Mouse (Mus musculus): ENCODE results near the gene Klb. TPM values are rescaled to one million over a fixed set of nuclear protein-coding genes. Genes with fewer than 3 reads are reported as not detected.

Klb gene
- total and polyA plus RNA-seq, 3 experiments = 0.05 TPM; not detected in 2

DNA sequence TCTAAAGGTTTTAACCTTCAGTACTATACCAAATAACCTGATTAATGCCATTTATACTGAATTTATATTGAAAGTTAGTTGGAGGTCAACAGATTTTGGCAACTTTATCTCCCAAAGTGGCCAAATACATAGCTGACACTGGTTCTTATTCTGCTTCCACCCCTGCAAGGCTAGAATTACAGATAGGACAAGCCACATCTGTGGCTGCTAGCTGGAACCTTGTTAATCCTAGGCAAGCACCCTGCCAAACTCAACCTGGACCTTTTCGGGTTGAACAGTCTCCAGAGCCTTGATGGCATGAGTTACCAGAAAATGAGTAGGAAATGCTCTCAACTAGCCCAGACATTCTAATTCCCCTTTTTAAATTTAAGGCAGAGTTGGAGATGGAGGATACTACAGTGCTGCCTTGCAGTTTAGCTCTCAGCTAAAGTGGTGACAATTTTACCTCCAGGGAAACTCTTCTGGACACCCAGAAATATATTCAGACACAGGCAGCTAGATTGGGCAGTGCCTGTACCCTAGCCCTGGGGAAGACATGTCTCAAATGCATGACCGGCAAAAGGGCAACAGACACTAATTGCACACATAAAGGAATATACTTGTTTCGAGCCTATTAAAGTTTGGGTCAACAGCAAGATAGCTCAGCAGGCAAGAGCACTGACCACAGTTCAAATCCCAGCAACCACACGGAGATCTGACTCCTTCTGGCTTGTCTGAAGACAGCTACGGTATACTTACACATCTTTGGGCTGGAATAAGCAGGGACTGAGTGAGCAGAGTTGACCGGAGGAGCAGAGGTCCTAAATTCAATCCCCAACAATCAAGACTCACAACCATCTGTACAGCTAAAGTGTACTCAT lies 39.1 kb downstream of the Klb start:
- Histone ChIP-seq H3K36me3 (replicated peaks) (peaks cover 40% of the 10 kb centered on the region), H3K4me1 (ENCODE audit: insufficient read depth, low read depth, low read length) (peaks cover 17% of the 10 kb centered on the region), H3K9me3 (replicated peaks) (no peaks in the 10 kb centered on the region), H3K4me3 (ENCODE audit: low read depth, low read length) (no peak overlapping the region), H3K27me3 (ENCODE audit: insufficient read depth, low read length) (no peaks in the 10 kb centered on the region)
- DNase-seq (ENCODE audit: low spot score) = no peak
- ATAC-seq (ENCODE audit: extremely low read depth, insufficient number of reproducible peaks, low FRiP score, poor library complexity, severe bottlenecking) = no peak
- TF ChIP-seq TAL1 (conservative IDR thresholded peaks at IDR 0.05; ENCODE audit: low read depth, low read length) (no peak), POLR2AphosphoS5 (IDR thresholded peaks at IDR 0.05; ENCODE audit: insufficient replicate concordance, low read depth, low read length) (peak; percentile 50; the same call in 1 of the 2 replicates)

DNA sequence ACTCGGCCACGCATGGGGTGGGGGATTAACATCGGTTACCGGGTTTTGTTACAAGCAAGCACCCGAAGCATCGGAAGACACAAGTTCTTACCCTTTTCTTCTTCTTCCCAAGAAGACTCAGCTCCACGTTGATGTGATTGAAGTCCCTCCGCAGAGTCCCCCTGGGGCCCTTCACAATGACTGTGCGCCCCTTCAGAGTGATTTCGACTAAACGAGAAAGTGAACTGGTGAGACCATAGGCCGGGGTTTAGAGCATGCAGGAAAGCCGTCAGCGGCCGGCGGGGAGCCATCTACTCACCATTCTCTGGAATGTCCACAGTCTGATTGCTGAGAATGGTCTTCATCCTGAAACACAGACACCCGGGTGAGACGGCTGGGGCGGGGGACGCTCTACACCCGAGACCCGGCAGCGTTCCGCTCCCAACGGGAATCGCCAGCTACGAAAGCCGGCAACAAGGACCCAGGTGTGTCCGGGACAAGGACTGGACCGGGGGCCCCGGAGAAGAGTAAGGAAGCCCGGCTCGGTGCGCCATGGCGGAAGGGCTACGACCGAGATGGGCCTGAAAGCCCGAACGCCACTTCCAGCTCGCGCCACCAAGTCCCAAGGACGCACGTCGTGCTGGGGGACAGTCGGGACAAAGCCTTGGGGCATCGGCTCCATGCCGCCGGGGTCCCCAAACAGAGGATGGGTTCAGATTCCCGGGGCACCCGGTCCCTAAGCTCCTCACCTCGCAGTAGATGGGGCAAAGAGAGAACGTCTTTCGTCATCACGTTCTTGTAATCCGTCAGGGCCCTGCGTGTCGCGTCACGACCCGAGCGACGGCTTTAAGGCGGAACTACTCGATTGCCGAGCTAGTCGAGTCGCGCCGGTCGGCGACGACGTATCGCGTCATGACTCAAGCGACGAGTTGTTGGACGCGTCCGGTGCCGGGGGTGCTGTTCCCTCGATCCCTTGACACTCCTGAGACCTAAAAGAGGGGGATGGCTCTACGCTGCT lies 42.8 kb downstream of the Klb start, which contains the start of the genes Rpl9 and Lias:
Gene Rpl9 (minus strand): TSS at position 797 of the 997 bp plus-strand sequence.
Gene Lias (plus strand): TSS at position 850 of the 997 bp plus-strand sequence.
- DNase-seq (ENCODE audit: low spot score) = peak; percentile 74
- Histone ChIP-seq H3K9me3 (replicated peaks) (no peaks in the 10 kb centered on the region), H3K4me3 (ENCODE audit: low read depth, low read length) (peak within 1 kb of the TSS; percentile 98), H3K36me3 (replicated peaks) (peaks cover 69% of the 10 kb centered on the region), H3K27me3 (ENCODE audit: insufficient read depth, low read length) (no peaks in the 10 kb centered on the region), H3K4me1 (ENCODE audit: insufficient read depth, low read depth, low read length) (peaks cover 30% of the 10 kb centered on the region)
- peak; percentile 87 for ATAC-seq (ENCODE audit: extremely low read depth, insufficient number of reproducible peaks, low FRiP score, poor library complexity, severe bottlenecking)
- TF ChIP-seq GATA2 (IDR thresholded peaks at IDR 0.05; ENCODE audit: borderline replicate concordance, low read depth, low read length) (no peak), POLR2AphosphoS5 (IDR thresholded peaks at IDR 0.05; ENCODE audit: insufficient replicate concordance, low read depth, low read length) (no peak), TAL1 (conservative IDR thresholded peaks at IDR 0.05; ENCODE audit: low read depth, low read length) (no peak), GATA1 (IDR thresholded peaks at IDR 0.05; ENCODE audit: borderline replicate concordance, low read length) (no peak)

DNA sequence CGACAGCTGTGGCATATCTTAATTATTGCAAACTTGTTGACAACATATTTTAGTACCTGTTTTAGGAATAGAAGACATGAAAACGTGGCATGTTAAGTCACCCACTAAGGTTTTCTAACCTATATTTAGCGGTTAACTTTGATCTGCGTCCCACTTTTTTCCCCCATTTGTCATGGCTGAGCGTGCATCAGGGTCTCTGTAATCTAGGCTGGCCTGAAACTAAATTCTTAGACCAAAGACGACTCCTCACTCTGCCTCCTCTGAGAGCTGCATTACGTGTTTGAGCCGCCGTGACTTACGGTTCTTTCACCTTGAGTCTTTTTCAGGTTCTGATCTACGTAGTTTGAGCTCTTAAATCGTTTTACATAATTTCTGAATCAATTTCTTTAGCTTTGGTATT lies 43.6 kb downstream of the Klb start:
- Histone ChIP-seq H3K4me1 (ENCODE audit: insufficient read depth, low read depth, low read length) (peaks cover 30% of the 10 kb centered on the region), H3K27me3 (ENCODE audit: insufficient read depth, low read length) (no peaks in the 10 kb centered on the region), H3K4me3 (ENCODE audit: low read depth, low read length) (peak overlapping the region; percentile 98), H3K9me3 (replicated peaks) (no peaks in the 10 kb centered on the region), H3K36me3 (replicated peaks) (peaks cover 75% of the 10 kb centered on the region)
- no peak for TF ChIP-seq POLR2AphosphoS5 (IDR thresholded peaks at IDR 0.05; ENCODE audit: insufficient replicate concordance, low read depth, low read length)
- no peak for TF ChIP-seq CTCF (IDR thresholded peaks at IDR 0.05; ENCODE audit: low read depth, low read length)
- no peak for TF ChIP-seq GATA2 (IDR thresholded peaks at IDR 0.05; ENCODE audit: borderline replicate concordance, low read depth, low read length)
- TF ChIP-seq GATA1 (IDR thresholded peaks at IDR 0.05; ENCODE audit: borderline replicate concordance, low read length) = no peak
- TF ChIP-seq TAL1 (conservative IDR thresholded peaks at IDR 0.05; ENCODE audit: low read depth, low read length) = no peak
- ATAC-seq (ENCODE audit: extremely low read depth, insufficient number of reproducible peaks, low FRiP score, poor library complexity, severe bottlenecking) = no peak
- no peak for DNase-seq (ENCODE audit: low spot score)

DNA sequence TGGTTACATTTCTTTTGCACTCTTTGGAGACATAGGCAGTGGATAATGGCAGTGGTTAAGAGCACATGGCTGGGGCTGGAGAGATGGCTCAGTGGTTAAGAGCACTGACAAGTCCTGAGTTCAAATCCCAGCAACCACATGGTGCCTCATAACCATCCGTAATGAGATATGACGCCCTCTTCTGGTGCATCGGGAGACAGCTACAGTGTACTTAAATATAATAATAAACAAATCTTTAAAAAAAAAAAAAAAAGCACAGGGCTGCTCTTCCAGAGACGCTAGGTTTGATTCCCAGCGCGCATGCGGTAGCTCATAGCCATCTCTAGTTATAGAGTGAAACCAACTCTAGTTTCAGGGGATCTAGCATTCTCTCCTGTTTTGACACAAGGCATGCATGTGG lies 46.3 kb downstream of the Klb start:
- Histone ChIP-seq H3K36me3 (replicated peaks) (peaks cover 74% of the 10 kb centered on the region), H3K4me3 (ENCODE audit: low read depth, low read length) (no peak overlapping the region), H3K27me3 (ENCODE audit: insufficient read depth, low read length) (no peaks in the 10 kb centered on the region), H3K9me3 (replicated peaks) (no peaks in the 10 kb centered on the region), H3K4me1 (ENCODE audit: insufficient read depth, low read depth, low read length) (peaks cover 13% of the 10 kb centered on the region; the same call in 1 of the 2 replicates)
- TF ChIP-seq POLR2AphosphoS5 (IDR thresholded peaks at IDR 0.05; ENCODE audit: insufficient replicate concordance, low read depth, low read length) = no peak
- no peak for TF ChIP-seq TAL1 (conservative IDR thresholded peaks at IDR 0.05; ENCODE audit: low read depth, low read length)
- no peak for ATAC-seq (ENCODE audit: extremely low read depth, insufficient number of reproducible peaks, low FRiP score, poor library complexity, severe bottlenecking)
- no peak for DNase-seq (ENCODE audit: low spot score)

DNA sequence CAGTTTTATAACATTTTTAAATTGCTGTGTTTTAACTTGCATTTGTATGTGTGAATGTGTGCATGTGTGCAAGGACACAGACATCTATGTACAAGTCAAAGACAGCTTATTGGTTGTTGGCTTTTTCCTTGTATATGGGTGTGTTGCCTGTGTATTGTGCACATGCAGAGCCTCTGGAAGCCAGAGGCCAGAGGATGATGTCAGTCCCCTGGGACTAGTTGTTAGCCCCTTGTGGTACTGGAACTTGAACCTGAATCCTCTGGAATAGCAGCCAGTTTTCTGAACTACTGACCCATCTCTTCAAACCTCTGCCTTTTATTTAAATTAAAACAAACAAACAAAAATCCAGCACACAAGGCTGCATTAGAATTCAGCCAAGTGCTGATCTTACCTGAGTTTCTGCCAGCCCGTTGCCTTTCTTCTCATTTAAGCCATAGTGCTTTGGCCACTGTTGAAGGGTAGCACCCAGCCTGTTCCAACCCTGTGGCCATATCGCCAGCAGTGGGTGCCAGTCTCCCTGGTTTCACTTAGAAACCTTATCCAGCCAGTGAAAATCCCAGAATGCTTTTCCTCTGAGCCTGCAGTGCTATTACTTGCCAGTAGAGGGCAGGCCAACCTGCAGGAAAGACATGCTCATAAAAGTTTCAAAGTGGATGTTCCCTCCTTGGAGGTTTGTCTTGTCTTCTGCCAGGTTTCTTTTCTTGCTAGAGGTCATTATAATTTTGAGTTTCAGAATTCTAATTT lies 53.3 kb downstream of the Klb start:
- DNase-seq (ENCODE audit: low spot score) = peak; percentile 39
- Histone ChIP-seq H3K4me3 (ENCODE audit: low read depth, low read length) (no peak overlapping the region), H3K36me3 (replicated peaks) (peaks cover 91% of the 10 kb centered on the region), H3K4me1 (ENCODE audit: insufficient read depth, low read depth, low read length) (no peaks in the 10 kb centered on the region), H3K9me3 (replicated peaks) (no peaks in the 10 kb centered on the region), H3K27me3 (ENCODE audit: insufficient read depth, low read length) (no peaks in the 10 kb centered on the region)
- ATAC-seq (ENCODE audit: extremely low read depth, insufficient number of reproducible peaks, low FRiP score, poor library complexity, severe bottlenecking) = 0 out of 2 replicates have a peak, but pooled peaks have one; percentile 15
- TF ChIP-seq TAL1 (conservative IDR thresholded peaks at IDR 0.05; ENCODE audit: low read depth, low read length) (no peak), POLR2AphosphoS5 (IDR thresholded peaks at IDR 0.05; ENCODE audit: insufficient replicate concordance, low read depth, low read length) (no peak), CTCF (IDR thresholded peaks at IDR 0.05; ENCODE audit: low read depth, low read length) (peak; percentile 94), GATA1 (IDR thresholded peaks at IDR 0.05; ENCODE audit: borderline replicate concordance, low read length) (no peak), GATA2 (IDR thresholded peaks at IDR 0.05; ENCODE audit: borderline replicate concordance, low read depth, low read length) (no peak)

Measured in G1E (cell line).